Mouse (Mus musculus): ENCODE results near the gene Samd3. TPM values are rescaled to one million over a fixed set of nuclear protein-coding genes. Genes with fewer than 3 reads are reported as not detected.

The Samd3 gene
- polyA plus RNA-seq, 1 experiment from 2014 or later, result not detected

GRCm38 (mm10) chr10:26243203-26243602, 13.7 kb downstream of the Samd3 start:
- ATAC-seq (ENCODE audit: insufficient read depth), result no peak
- Histone ChIP-seq H3K27ac (replicated peaks) (no peak overlapping the region), H3K9ac (no peak overlapping the region), H3K4me1 (replicated peaks) (no peaks in the 10 kb centered on the region), H3K4me3 (replicated peaks) (no peak overlapping the region), H3K4me2 (no peak overlapping the region), H3K27me3 (no peaks in the 10 kb centered on the region), H3K9me3 (replicated peaks) (no peaks in the 10 kb centered on the region), H3K36me3 (replicated peaks) (no peaks in the 10 kb centered on the region)
- WGBS (ENCODE audit: insufficient replicate concordance), result 68% methylated on average over 3 of the region's 3 CpGs

- Histone ChIP-seq H3K27ac (replicated peaks) (no peak overlapping the region), H3K36me3 (replicated peaks) (no peaks in the 10 kb centered on the region), H3K27me3 (no peaks in the 10 kb centered on the region), H3K4me1 (replicated peaks) (no peaks in the 10 kb centered on the region), H3K9me3 (replicated peaks) (no peaks in the 10 kb centered on the region), H3K4me2 (no peak overlapping the region), H3K9ac (no peak overlapping the region), H3K4me3 (replicated peaks) (no peak overlapping the region)
- ATAC-seq (ENCODE audit: insufficient read depth), result no peak
- 68% methylated on average over 6 of the region's 6 CpGs for WGBS (ENCODE audit: insufficient replicate concordance)
Measured at GRCm38 (mm10) chr10:26244466-26244865, 15.0 kb downstream of the Samd3 start.

- no peak overlapping the region for H3K9ac ChIP-seq
- H3K4me2 ChIP-seq, result no peak overlapping the region
- H3K4me3 ChIP-seq (replicated peaks), result no peak overlapping the region
- no peaks in the 10 kb centered on the region for H3K36me3 ChIP-seq (replicated peaks)
- WGBS (ENCODE audit: insufficient replicate concordance), result 70% methylated on average over 7 of the region's 7 CpGs
- no peak for ATAC-seq (ENCODE audit: insufficient read depth)
- no peaks in the 10 kb centered on the region for H3K27me3 ChIP-seq
- no peak overlapping the region for H3K27ac ChIP-seq (replicated peaks)
- H3K4me1 ChIP-seq (replicated peaks), result no peaks in the 10 kb centered on the region
- no peaks in the 10 kb centered on the region for H3K9me3 ChIP-seq (replicated peaks)
Measured at GRCm38 (mm10) chr10:26249426-26250165, 20.1 kb downstream of the Samd3 start.

GRCm38 (mm10) chr10:26259908-26260307, 30.4 kb downstream of the Samd3 start:
- WGBS (ENCODE audit: insufficient replicate concordance), result 50% methylated on average over 4 of the region's 4 CpGs
- no peaks in the 10 kb centered on the region for H3K4me1 ChIP-seq (replicated peaks)

GRCm38 (mm10) chr10:26263744-26264459, 34.4 kb downstream of the Samd3 start:
- no peaks in the 10 kb centered on the region for H3K4me1 ChIP-seq (replicated peaks)
- H3K9me3 ChIP-seq (replicated peaks), result no peaks in the 10 kb centered on the region
- 51% methylated on average over 3 of the region's 3 CpGs for WGBS (ENCODE audit: insufficient replicate concordance)
- H3K36me3 ChIP-seq (replicated peaks), result no peaks in the 10 kb centered on the region
- H3K27me3 ChIP-seq, result no peaks in the 10 kb centered on the region
- no peak overlapping the region for H3K4me3 ChIP-seq (replicated peaks)
- no peak for ATAC-seq (ENCODE audit: insufficient read depth)
- H3K9ac ChIP-seq, result no peak overlapping the region
- H3K27ac ChIP-seq (replicated peaks), result no peak overlapping the region
- no peak overlapping the region for H3K4me2 ChIP-seq

More at GRCm38 (mm10) chr10:26259908-26260307, 30.4 kb downstream of the Samd3 start:
- H3K4me3 ChIP-seq (replicated peaks), result no peak overlapping the region
- no peak overlapping the region for H3K9ac ChIP-seq
- H3K36me3 ChIP-seq (replicated peaks), result no peaks in the 10 kb centered on the region
- H3K27me3 ChIP-seq, result no peaks in the 10 kb centered on the region
- no peak for ATAC-seq (ENCODE audit: insufficient read depth)
- H3K27ac ChIP-seq (replicated peaks), result no peak overlapping the region
- no peaks in the 10 kb centered on the region for H3K9me3 ChIP-seq (replicated peaks)
- H3K4me2 ChIP-seq, result no peak overlapping the region

- no peak for ATAC-seq (ENCODE audit: insufficient read depth)
- Histone ChIP-seq H3K9ac (no peak overlapping the region), H3K4me2 (no peak overlapping the region), H3K27me3 (no peaks in the 10 kb centered on the region), H3K4me1 (replicated peaks) (no peaks in the 10 kb centered on the region), H3K36me3 (replicated peaks) (no peaks in the 10 kb centered on the region), H3K27ac (replicated peaks) (no peak overlapping the region), H3K9me3 (replicated peaks) (no peaks in the 10 kb centered on the region), H3K4me3 (replicated peaks) (no peak overlapping the region)
- WGBS (ENCODE audit: insufficient replicate concordance), result 72% methylated on average over 6 of the region's 6 CpGs
Measured at GRCm38 (mm10) chr10:26275414-26275813, 45.9 kb downstream of the Samd3 start.

- H3K9ac ChIP-seq, result no peak overlapping the region
- H3K27me3 ChIP-seq, result no peaks in the 10 kb centered on the region
- H3K4me1 ChIP-seq (replicated peaks), result no peaks in the 10 kb centered on the region
- H3K36me3 ChIP-seq (replicated peaks), result no peaks in the 10 kb centered on the region
- no peak overlapping the region for H3K4me3 ChIP-seq (replicated peaks)
- ATAC-seq (ENCODE audit: insufficient read depth), result no peak
- no peaks in the 10 kb centered on the region for H3K9me3 ChIP-seq (replicated peaks)
- H3K4me2 ChIP-seq, result no peak overlapping the region
- no peak overlapping the region for H3K27ac ChIP-seq (replicated peaks)
- 62% methylated on average over 8 of the region's 8 CpGs for WGBS (ENCODE audit: insufficient replicate concordance)
Measured at GRCm38 (mm10) chr10:26280009-26280408, 50.5 kb downstream of the Samd3 start.

GRCm38 (mm10) chr10:26287136-26287535, 57.6 kb downstream of the Samd3 start:
- H3K27me3 ChIP-seq, result no peaks in the 10 kb centered on the region
- 69% methylated on average over 7 of the region's 7 CpGs for WGBS (ENCODE audit: insufficient replicate concordance)
- H3K36me3 ChIP-seq (replicated peaks), result no peaks in the 10 kb centered on the region
- no peak overlapping the region for H3K27ac ChIP-seq (replicated peaks)
- H3K4me2 ChIP-seq, result no peak overlapping the region
- no peak overlapping the region for H3K9ac ChIP-seq
- H3K4me3 ChIP-seq (replicated peaks), result no peak overlapping the region
- no peaks in the 10 kb centered on the region for H3K4me1 ChIP-seq (replicated peaks)
- no peak for ATAC-seq (ENCODE audit: insufficient read depth)
- H3K9me3 ChIP-seq (replicated peaks), result no peaks in the 10 kb centered on the region

GRCm38 (mm10) chr10:26297200-26297599, 67.7 kb downstream of the Samd3 start:
- H3K4me3 ChIP-seq (replicated peaks), result no peak overlapping the region
- H3K27ac ChIP-seq (replicated peaks), result no peak overlapping the region
- WGBS (ENCODE audit: insufficient replicate concordance), result 52% methylated on average over 3 of the region's 3 CpGs
- H3K36me3 ChIP-seq (replicated peaks), result no peaks in the 10 kb centered on the region
- no peaks in the 10 kb centered on the region for H3K9me3 ChIP-seq (replicated peaks)
- no peak overlapping the region for H3K9ac ChIP-seq
- H3K27me3 ChIP-seq, result no peaks in the 10 kb centered on the region
- H3K4me2 ChIP-seq, result no peak overlapping the region
- no peak for ATAC-seq (ENCODE audit: insufficient read depth)
- H3K4me1 ChIP-seq (replicated peaks), result no peaks in the 10 kb centered on the region

- H3K27me3 ChIP-seq, result no peaks in the 10 kb centered on the region
- H3K36me3 ChIP-seq (replicated peaks), result no peaks in the 10 kb centered on the region
- H3K4me2 ChIP-seq, result no peak overlapping the region
- H3K4me1 ChIP-seq (replicated peaks), result no peaks in the 10 kb centered on the region
- H3K4me3 ChIP-seq (replicated peaks), result no peak overlapping the region
- ATAC-seq (ENCODE audit: insufficient read depth), result no peak
- WGBS (ENCODE audit: insufficient replicate concordance), result 83% methylated on average over 7 of the region's 7 CpGs
- no peak overlapping the region for H3K27ac ChIP-seq (replicated peaks)
- no peaks in the 10 kb centered on the region for H3K9me3 ChIP-seq (replicated peaks)
- no peak overlapping the region for H3K9ac ChIP-seq
Measured at GRCm38 (mm10) chr10:26297626-26298025, 68.1 kb downstream of the Samd3 start.

GRCm38 (mm10) chr10:26302336-26302735, 72.8 kb downstream of the Samd3 start:
- H3K4me3 ChIP-seq (replicated peaks), result no peak overlapping the region
- no peak for ATAC-seq (ENCODE audit: insufficient read depth)

More at GRCm38 (mm10) chr10:26302336-26302735, 72.8 kb downstream of the Samd3 start:
- no peaks in the 10 kb centered on the region for H3K36me3 ChIP-seq (replicated peaks)
- H3K9me3 ChIP-seq (replicated peaks), result no peaks in the 10 kb centered on the region
- WGBS (ENCODE audit: insufficient replicate concordance), result 62% methylated on average over 4 of the region's 4 CpGs
- no peak overlapping the region for H3K9ac ChIP-seq
- H3K4me2 ChIP-seq, result no peak overlapping the region
- H3K4me1 ChIP-seq (replicated peaks), result no peaks in the 10 kb centered on the region
- H3K27ac ChIP-seq (replicated peaks), result no peak overlapping the region
- no peaks in the 10 kb centered on the region for H3K27me3 ChIP-seq
